Mouse (Mus musculus): Measurements from ENCODE around the gene Bub1. TPM values are rescaled to one million over a fixed set of nuclear protein-coding genes. Genes with fewer than 3 reads are reported as not detected.

Gene Bub1
- polyA plus RNA-seq, 1 experiment from 2014 or later = 50.0 TPM

Other genes starting within 250 kb of the Bub1 start
- 2.4 and 2.9 TPM in 2 replicates for gene Zfp661, start 244.8 kb downstream of the Bub1 start, polyA plus RNA-seq (2016; fragmentation: Nextera tagmentation; extraction: Ambion mirVana)
- 138 and 144 TPM in 2 replicates for gene Mrps5, start 244.6 kb downstream of the Bub1 start, polyA plus RNA-seq (2016; fragmentation: Nextera tagmentation; extraction: Ambion mirVana)
- 1.1 and 1.5 TPM in 2 replicates for gene Mal, start 175.2 kb downstream of the Bub1 start, polyA plus RNA-seq (2016; fragmentation: Nextera tagmentation; extraction: Ambion mirVana)
- 3.4 and 3.5 TPM in 2 replicates for gene Mall, start 101.9 kb downstream of the Bub1 start, polyA plus RNA-seq (2016; fragmentation: Nextera tagmentation; extraction: Ambion mirVana)
- gene Nphp1, start 43.0 kb downstream of the Bub1 start, polyA plus RNA-seq (2016; fragmentation: Nextera tagmentation; extraction: Ambion mirVana) = 14.8 and 15.6 TPM in 2 replicates
- 40.5 and 40.9 TPM in 2 replicates for gene Mtln, start 39.4 kb downstream of the Bub1 start, polyA plus RNA-seq (2016; fragmentation: Nextera tagmentation; extraction: Ambion mirVana)
- gene Acoxl, start 7.0 kb upstream of the Bub1 start, polyA plus RNA-seq (2016; fragmentation: Nextera tagmentation; extraction: Ambion mirVana) = 0.19 and 0.32 TPM in 2 replicates

All from heart, embryonic 12.5 days (tissue).